Mouse (Mus musculus) embryonic facial prominence, embryonic 11.5 days (tissue): Measurements from ENCODE around the gene Islr. TPM values are rescaled to one million over a fixed set of nuclear protein-coding genes. Genes with fewer than 3 reads are reported as not detected.

Experiments used
- ATAC-seq: fragments of 200-750 bp; cut with Nextera tagmentation; replicated peaks from 2 replicates; pipeline ENCODE4 v1.8.0; 2017; ENCODE audit warnings: low read depth; ENCODE audit not compliant: insufficient number of reproducible peaks, low FRiP score, low TSS enrichment
- DNase-seq: peaks from one replicate; pipeline ENCODE4 v3.0.0-alpha.2; 2015; ENCODE audit warnings: low spot score
- H3K27ac ChIP-seq: fragments of 300-500 bp; sonication (generic); replicated peaks from 2 replicates; pipeline ENCODE4 v1.5.1; 2014; ENCODE audit warnings: mild to moderate bottlenecking, low read depth, low read length, control low read depth
- H3K27me3 ChIP-seq: fragments of 300-500 bp; sonication (generic); 2 replicates; pipeline ENCODE4 v1.6.1; 2014; ENCODE audit warnings: mild to moderate bottlenecking, low read length, moderate library complexity, mixed read lengths; ENCODE audit not compliant: control insufficient read depth, insufficient read depth
- H3K36me3 ChIP-seq: fragments of 300-500 bp; sonication (generic); replicated peaks from 2 replicates; pipeline ENCODE4 v1.6.1; 2014; ENCODE audit warnings: low read depth, mild to moderate bottlenecking, low read length, moderate library complexity, mixed read lengths; ENCODE audit not compliant: control insufficient read depth, insufficient read depth
- H3K4me1 ChIP-seq: fragments of 300-500 bp; sonication (generic); 2 replicates; pipeline ENCODE4 v1.6.1; 2014; ENCODE audit warnings: low read length, mixed read lengths; ENCODE audit not compliant: control insufficient read depth, insufficient read depth
- H3K4me2 ChIP-seq: fragments of 300-500 bp; sonication (generic); 2 replicates; pipeline ENCODE4 v1.6.1; 2014; ENCODE audit warnings: low read depth, mild to moderate bottlenecking, control low read depth, low read length, moderate library complexity
- H3K4me3 ChIP-seq: fragments of 300-500 bp; sonication (generic); 2 replicates; pipeline ENCODE4 v1.5.1; 2014; ENCODE audit warnings: low read depth, low read length, control low read depth
- H3K9ac ChIP-seq: fragments of 300-500 bp; sonication (generic); replicated peaks from 2 replicates; pipeline ENCODE4 v1.6.1; 2014; ENCODE audit warnings: mild to moderate bottlenecking, control low read depth, low read length
- H3K9me3 ChIP-seq: fragments of 300-500 bp; sonication (generic); replicated peaks from 2 replicates; pipeline ENCODE4 v1.6.1; 2016; ENCODE audit warnings: mild to moderate bottlenecking, low read length, inconsistent platforms, mixed read lengths; ENCODE audit not compliant: control insufficient read depth
- WGBS: fragments of 180-500 bp; shearing (Covaris S2); extraction: QIAGEN DNeasy Blood & Tissue Kit; methylation state at CpG from one replicate; pipeline ENCODE4 v1.1.7; 2014; 5-methylcytosine and 5-hydroxymethylcytosine counted together
- polyA plus RNA-seq: library from polyadenylated mRNA; unstranded; fragments of >200 nt; fragmentation: Nextera tagmentation; extraction: Ambion mirVana; gene quantifications from 2 replicates; pipeline ENCODE4 v1.2.1, GENCODE M21; 2014

Islr gene
- polyA plus RNA-seq, 1 experiment from 2014 or later = 24.6 TPM

DNA sequence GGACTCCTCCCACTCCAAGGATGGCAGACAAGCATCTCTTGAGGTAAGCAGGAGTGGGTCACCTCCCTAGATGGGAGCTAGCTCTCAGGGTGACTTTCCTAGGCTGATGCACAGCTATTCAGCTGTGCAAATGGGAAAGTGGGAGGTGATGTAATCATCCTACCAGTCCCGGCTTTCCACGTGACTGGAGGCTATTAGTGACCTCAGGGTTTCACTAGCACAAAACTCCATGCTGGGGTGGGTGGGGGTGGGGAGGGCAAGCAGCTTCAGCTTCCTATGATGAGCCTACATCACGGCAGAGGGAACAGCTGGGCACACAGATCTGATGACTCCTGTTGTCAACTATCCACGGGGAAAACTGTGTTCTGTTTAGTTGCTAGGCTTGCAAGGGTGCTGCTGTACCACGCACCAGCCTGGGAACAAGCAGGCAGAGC is 29.3 kb downstream of the Islr start:
- H3K4me3 ChIP-seq = no peak overlapping the region
- H3K27me3 ChIP-seq = no peaks in the 10 kb centered on the region
- no peaks in the 10 kb centered on the region for H3K9me3 ChIP-seq
- H3K4me1 ChIP-seq = no peaks in the 10 kb centered on the region
- 25% methylated on average over 5 of the region's 5 CpGs for WGBS
- ATAC-seq (no peak), DNase-seq (peak; percentile 58)
- H3K27ac ChIP-seq = no peak overlapping the region
- H3K36me3 ChIP-seq = no peaks in the 10 kb centered on the region
- no peak overlapping the region for H3K4me2 ChIP-seq
- no peak overlapping the region for H3K9ac ChIP-seq

DNA sequence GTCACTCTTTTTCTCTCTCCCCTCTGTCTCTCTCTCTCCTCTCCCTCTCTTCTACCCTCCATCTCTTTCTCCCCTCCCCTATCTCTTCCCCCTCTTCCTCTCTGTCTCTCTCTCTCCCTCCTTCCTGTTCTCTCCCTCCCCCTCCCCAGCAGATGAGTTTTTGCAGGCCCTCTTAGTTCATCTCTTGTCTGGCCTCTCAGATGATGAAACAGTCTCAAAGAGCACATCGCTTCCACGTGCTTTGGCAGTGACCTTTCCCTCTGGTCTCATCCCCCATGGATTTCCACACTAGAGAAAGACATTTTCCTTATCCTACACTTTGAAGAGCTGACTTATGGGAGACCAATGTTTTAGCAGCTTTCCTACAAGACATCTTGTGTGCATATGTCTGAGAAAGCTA is 31.2 kb downstream of the Islr start:
- ATAC-seq (no peak), DNase-seq (no peak)
- no peak overlapping the region for H3K9ac ChIP-seq
- H3K36me3 ChIP-seq = no peaks in the 10 kb centered on the region
- WGBS = 74% methylated on average over 2 of the region's 2 CpGs
- H3K9me3 ChIP-seq = no peaks in the 10 kb centered on the region
- no peaks in the 10 kb centered on the region; the same call in 1 of the 2 replicates for H3K4me1 ChIP-seq
- H3K27me3 ChIP-seq = no peaks in the 10 kb centered on the region
- H3K4me2 ChIP-seq = no peak overlapping the region
- no peak overlapping the region for H3K27ac ChIP-seq
- H3K4me3 ChIP-seq = no peak overlapping the region

DNA sequence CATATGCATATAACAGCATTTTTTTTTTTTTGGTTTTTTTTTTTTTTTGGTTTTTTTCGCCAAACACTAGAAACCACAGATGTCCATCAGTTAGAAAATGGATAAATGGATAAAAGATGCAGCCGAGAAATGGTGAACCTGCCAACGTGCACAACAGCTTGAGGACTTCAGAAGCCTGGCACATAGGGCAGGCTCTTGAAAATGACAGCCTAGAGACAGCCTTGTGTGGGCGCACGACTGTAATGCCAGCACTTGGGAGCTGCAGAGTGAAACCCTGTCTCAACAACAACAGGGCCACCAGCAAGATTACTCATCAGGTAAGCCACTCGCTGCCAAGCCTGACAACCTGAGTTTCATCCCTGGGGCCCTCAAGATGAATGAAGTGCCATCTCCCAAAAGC is 34.7 kb downstream of the Islr start:
- no peak for ATAC-seq
- Histone ChIP-seq H3K27ac (no peak overlapping the region), H3K4me2 (no peak overlapping the region), H3K4me1 (no peaks in the 10 kb centered on the region; the same call in 1 of the 2 replicates), H3K4me3 (no peak overlapping the region), H3K9me3 (no peaks in the 10 kb centered on the region), H3K27me3 (no peaks in the 10 kb centered on the region), H3K9ac (no peak overlapping the region), H3K36me3 (no peaks in the 10 kb centered on the region)
- DNase-seq = no peak
- WGBS = 85% methylated on average over 6 of the region's 6 CpGs

DNA sequence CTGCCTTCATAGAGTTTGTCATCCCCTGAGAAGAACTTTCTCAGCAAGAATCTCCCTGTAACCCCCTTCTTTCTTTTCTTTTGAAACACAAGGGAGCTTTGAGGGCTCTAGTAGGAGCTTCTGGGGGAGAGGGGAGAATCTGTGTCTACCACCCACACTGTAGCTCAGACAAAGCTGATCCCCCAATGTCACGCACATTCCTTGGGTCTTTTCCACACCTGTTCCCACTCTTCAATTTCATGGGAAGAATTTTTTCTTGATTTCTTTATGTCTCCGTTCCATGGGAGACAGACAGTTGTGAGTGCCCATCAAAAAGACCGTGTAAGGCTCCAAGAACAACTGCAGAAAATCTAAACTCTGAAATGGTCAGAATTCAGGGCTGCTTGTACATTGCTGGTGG is 35.2 kb downstream of the Islr start:
- H3K36me3 ChIP-seq = no peaks in the 10 kb centered on the region
- H3K27ac ChIP-seq = no peak overlapping the region
- no peak overlapping the region for H3K9ac ChIP-seq
- H3K4me2 ChIP-seq = no peak overlapping the region
- 57% methylated on average over 3 of the region's 3 CpGs for WGBS
- no peaks in the 10 kb centered on the region; the same call in 1 of the 2 replicates for H3K4me1 ChIP-seq
- H3K4me3 ChIP-seq = no peak overlapping the region
- ATAC-seq (no peak), DNase-seq (peak; percentile 51)
- H3K27me3 ChIP-seq = no peaks in the 10 kb centered on the region
- H3K9me3 ChIP-seq = no peaks in the 10 kb centered on the region

DNA sequence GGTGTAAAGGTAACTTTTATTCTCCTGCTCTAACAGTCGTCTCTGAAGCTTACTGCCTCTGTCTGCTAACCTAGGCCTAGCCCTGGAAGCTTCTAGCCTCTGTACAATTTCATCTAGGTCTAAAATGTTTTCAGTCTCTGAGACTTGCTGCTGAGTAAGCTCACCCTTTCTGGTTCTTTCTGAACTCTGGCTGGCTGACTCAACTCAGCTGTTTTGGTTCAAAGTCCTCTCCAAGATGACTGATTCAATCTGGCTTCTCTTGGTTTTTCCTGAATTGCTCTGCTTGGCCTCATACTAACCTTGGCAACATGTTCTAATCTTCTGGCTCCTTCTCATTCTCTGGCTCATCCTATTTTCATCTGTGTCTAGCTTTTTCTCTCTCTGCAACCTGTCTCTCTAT is 38.3 kb downstream of the Islr start:
- H3K4me2 ChIP-seq = no peak overlapping the region
- no peaks in the 10 kb centered on the region for H3K36me3 ChIP-seq
- H3K9ac ChIP-seq = no peak overlapping the region
- H3K4me3 ChIP-seq = no peak overlapping the region
- no peaks in the 10 kb centered on the region; the same call in 1 of the 2 replicates for H3K4me1 ChIP-seq
- 79% methylated on average over 1 of the region's 1 CpGs for WGBS
- DNase-seq (no peak), ATAC-seq (no peak)
- no peak overlapping the region for H3K27ac ChIP-seq
- no peaks in the 10 kb centered on the region for H3K9me3 ChIP-seq
- no peaks in the 10 kb centered on the region for H3K27me3 ChIP-seq

DNA sequence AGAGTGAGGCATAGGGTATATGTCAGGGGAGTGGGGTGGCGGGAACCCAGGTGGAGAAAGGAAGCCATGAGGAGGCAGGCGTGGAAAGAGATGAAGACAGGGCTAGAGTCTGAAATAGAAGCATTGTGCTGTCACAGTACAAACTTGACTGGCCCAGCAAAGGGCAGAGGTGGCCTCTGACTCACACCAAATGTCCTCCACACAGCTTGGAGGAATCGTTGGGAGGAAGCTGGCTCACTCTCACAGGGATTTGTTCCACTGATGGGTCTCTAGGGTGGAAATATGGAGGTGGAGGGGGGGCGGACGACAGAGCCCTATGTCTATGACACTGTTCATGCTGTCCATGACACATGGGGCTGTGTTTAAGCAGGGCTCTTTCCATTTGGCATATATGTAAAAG is 41.0 kb downstream of the Islr start:
- H3K9ac ChIP-seq = no peak overlapping the region
- no peak overlapping the region for H3K27ac ChIP-seq
- no peak overlapping the region for H3K4me2 ChIP-seq
- no peaks in the 10 kb centered on the region for H3K27me3 ChIP-seq
- no peak overlapping the region for H3K4me3 ChIP-seq
- H3K36me3 ChIP-seq = no peaks in the 10 kb centered on the region
- ATAC-seq (no peak), DNase-seq (no peak)
- peaks cover 6% of the 10 kb centered on the region for H3K4me1 ChIP-seq
- H3K9me3 ChIP-seq = no peaks in the 10 kb centered on the region
- 69% methylated on average over 5 of the region's 5 CpGs for WGBS

DNA sequence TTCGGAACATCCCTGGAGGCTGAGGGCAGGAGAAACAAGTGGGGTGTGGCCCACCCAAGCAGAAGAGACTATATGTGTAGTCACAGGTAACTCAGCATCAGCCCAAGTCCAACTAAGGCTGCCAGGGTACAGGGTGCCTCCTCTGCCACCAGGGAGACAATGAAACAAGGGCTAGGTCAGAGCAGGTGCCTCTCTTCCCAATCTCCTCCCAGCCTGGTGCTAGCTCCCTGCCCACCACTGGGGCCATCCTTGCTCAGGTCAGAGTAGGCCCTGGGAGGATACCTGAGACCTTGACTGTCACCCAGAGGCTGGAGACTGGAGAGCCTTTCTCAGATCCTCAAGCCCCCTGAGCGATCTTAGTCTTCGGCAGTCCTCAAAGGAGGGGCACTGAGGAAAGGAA is 41.9 kb downstream of the Islr start:
- WGBS = 93% methylated on average over 3 of the region's 3 CpGs
- no peak for DNase-seq
- Histone ChIP-seq H3K36me3 (no peaks in the 10 kb centered on the region), H3K4me3 (no peak overlapping the region), H3K4me2 (no peak overlapping the region), H3K4me1 (peaks cover 15% of the 10 kb centered on the region), H3K9ac (no peak overlapping the region), H3K27ac (no peak overlapping the region), H3K27me3 (no peaks in the 10 kb centered on the region), H3K9me3 (no peaks in the 10 kb centered on the region)
- ATAC-seq = no peak

DNA sequence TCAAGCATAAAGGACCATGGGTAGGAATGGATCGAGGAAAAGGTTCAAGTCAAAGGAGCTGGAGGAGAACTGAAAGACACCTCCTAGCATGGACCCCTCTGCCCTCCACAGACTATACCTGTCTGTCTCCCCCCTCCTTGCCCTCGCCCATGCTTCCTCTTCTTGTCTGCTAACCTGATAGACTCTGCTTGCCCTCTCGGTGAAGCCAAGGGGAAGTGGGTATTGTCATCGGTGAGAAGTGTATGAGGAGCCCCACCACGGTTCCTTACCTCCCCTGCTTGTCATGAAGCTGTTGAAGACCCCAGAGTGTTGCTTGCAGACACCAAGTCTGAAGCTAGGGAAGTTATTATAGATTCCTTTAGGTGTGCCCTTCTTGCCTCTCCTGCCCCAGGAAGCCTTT is 43.8 kb downstream of the Islr start:
- no peak for ATAC-seq
- Histone ChIP-seq H3K27ac (no peak overlapping the region), H3K36me3 (no peaks in the 10 kb centered on the region), H3K9ac (no peak overlapping the region), H3K9me3 (no peaks in the 10 kb centered on the region), H3K4me1 (peaks cover 16% of the 10 kb centered on the region), H3K4me3 (no peak overlapping the region), H3K4me2 (no peak overlapping the region), H3K27me3 (no peaks in the 10 kb centered on the region)
- WGBS = 84% methylated on average over 5 of the region's 5 CpGs
- DNase-seq = no peak
